Mouse (Mus musculus) hindbrain, embryonic 13.5 days (tissue): ENCODE data around the gene Tmem120a. TPM values are rescaled to one million over a fixed set of nuclear protein-coding genes. Genes with fewer than 3 reads are reported as not detected.

Experiments
- ATAC-seq: fragments of 200-750 bp; cut with Nextera tagmentation; 2 replicates; pipeline ENCODE4 v1.8.0; 2017; ENCODE audit warnings: moderate TSS enrichment; ENCODE audit not compliant: low FRiP score
- H3K27ac ChIP-seq: fragments of 300-500 bp; sonication (generic); 2 replicates; pipeline ENCODE4 v1.5.1; 2015; ENCODE audit warnings: inconsistent platforms, mild to moderate bottlenecking, moderate library complexity
- H3K27me3 ChIP-seq: fragments of 300-500 bp; sonication (generic); 2 replicates; pipeline ENCODE4 v1.6.1; 2015; ENCODE audit warnings: mild to moderate bottlenecking, inconsistent platforms
- H3K36me3 ChIP-seq: fragments of 300-500 bp; sonication (generic); 2 replicates; pipeline ENCODE4 v1.6.1; 2015; ENCODE audit warnings: mild to moderate bottlenecking, inconsistent platforms
- H3K4me1 ChIP-seq: fragments of 300-500 bp; sonication (generic); replicated peaks from 2 replicates; pipeline ENCODE4 v1.6.1; 2015; ENCODE audit warnings: inconsistent platforms
- H3K4me2 ChIP-seq: fragments of 300-500 bp; sonication (generic); 2 replicates; pipeline ENCODE4 v1.6.1; 2015; ENCODE audit warnings: inconsistent platforms, mild to moderate bottlenecking, moderate library complexity
- H3K4me3 ChIP-seq: fragments of 300-500 bp; sonication (generic); 2 replicates; pipeline ENCODE4 v1.5.1; 2015; ENCODE audit warnings: mild to moderate bottlenecking, inconsistent platforms
- H3K9ac ChIP-seq: fragments of 300-500 bp; sonication (generic); 2 replicates; pipeline ENCODE4 v1.6.1; 2015; ENCODE audit warnings: mild to moderate bottlenecking, inconsistent platforms
- H3K9me3 ChIP-seq: fragments of 300-500 bp; sonication (generic); 2 replicates; pipeline ENCODE4 v1.6.1; 2016; ENCODE audit warnings: inconsistent platforms
- WGBS: fragments of 180-500 bp; shearing (Covaris S2); methylation state at CpG from one replicate; pipeline ENCODE4 v1.1.7; 2015; 5-methylcytosine and 5-hydroxymethylcytosine counted together
- polyA plus RNA-seq: library from polyadenylated mRNA; unstranded; fragments of >200 nt; fragmentation: Nextera tagmentation; extraction: Ambion mirVana; gene quantifications from 2 replicates; pipeline ENCODE4 v1.2.1, GENCODE M21; 2015

Tmem120a gene
- polyA plus RNA-seq, 1 experiment from 2014 or later: 80.8 TPM

DNA sequence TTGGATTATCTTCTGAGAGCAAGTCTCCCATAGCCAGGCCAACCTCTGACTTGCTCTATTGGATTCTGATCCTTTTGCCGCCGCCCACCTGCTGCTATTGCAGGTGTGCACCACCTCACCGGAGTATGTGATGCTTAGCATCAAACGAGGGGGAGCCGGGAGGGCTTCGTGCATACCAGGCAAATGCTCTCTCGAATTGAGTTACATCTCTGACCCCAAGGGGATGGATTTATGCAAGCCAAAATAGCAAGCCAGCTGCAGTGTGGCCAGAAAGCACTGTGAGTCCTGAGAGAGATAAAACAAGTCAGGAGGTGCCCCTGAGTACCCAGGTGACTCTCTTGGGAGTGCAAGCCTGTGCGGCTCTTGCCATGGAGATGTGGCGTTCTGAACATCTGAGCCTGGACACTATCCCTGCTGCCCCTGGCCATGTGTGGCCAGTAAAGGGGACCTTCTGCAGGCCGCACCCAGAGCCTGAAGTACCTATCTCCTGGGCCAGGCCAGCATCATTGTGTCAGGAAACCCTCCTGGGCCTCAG lies 24.6 kb downstream of the Tmem120a start:
- H3K9ac ChIP-seq: no peak overlapping the region
- 91% methylated on average over 10 of the region's 10 CpGs for WGBS
- H3K36me3 ChIP-seq: peaks cover 44% of the 10 kb centered on the region
- peaks cover 20% of the 10 kb centered on the region for H3K4me1 ChIP-seq
- H3K27ac ChIP-seq: no peak overlapping the region
- no peaks in the 10 kb centered on the region for H3K9me3 ChIP-seq
- no peak overlapping the region for H3K4me3 ChIP-seq
- no peaks in the 10 kb centered on the region for H3K27me3 ChIP-seq
- H3K4me2 ChIP-seq: no peak overlapping the region
- no peak for ATAC-seq

DNA sequence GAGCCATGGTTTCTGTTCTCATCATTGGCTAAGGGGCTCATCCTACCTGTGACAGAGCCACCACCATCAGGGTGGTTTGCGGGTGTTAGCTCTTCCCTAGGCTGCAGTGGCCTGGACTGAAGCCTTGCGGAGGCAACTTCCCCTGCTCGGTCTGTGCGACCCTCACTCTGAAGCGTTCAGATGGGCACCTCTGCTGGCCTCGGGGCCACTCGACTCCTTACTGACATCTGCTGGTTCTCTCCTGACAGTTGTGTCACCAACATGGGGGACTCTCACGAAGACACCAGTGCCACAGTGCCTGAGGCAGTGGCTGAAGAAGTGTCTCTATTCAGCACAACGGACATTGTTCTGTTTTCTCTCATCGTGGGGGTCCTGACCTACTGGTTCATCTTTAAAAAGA lies 28.6 kb downstream of the Tmem120a start:
- Histone ChIP-seq H3K4me1 (peaks cover 20% of the 10 kb centered on the region), H3K9ac (no peak overlapping the region), H3K4me3 (no peak overlapping the region), H3K4me2 (no peak overlapping the region), H3K36me3 (peaks cover 44% of the 10 kb centered on the region), H3K9me3 (no peaks in the 10 kb centered on the region), H3K27me3 (no peaks in the 10 kb centered on the region), H3K27ac (no peak overlapping the region)
- no peak for ATAC-seq
- 63% methylated on average over 10 of the region's 10 CpGs for WGBS

DNA sequence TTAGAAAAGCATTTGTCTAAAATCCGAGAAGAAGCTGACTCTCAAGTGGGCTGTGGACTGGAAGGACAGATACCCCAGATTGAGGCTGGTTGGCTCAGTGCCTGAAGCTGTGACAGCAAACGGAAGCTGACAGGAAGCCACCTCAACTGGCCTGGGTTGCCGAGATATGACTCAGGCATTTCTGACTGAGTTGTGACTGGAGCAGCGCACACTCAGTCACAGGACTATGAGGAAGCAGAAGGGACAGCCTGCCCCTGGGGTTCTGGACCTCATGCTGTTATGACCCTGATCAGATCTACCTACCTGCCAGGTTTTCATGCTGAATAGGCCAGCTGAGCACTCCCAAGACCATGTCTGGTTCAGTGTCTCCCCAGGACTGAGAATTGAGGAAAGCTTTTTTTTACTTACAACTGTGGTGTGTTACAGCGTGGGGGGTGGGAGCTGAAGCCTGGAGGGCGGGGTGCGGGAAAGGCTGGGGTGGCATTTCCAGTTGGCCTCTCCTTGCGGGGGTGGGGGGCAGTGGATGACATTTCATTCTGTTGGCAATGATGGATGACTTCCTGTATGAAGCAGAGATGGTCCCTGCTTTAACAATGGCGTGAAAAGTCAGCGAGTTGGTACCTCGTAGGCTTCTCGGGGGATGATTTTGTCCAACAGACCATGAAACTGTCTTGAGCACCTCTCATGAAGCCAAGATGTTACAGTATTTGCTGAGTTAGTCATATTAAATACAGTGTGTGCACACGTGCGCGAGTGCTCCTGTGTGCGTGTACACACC lies 30.6 kb downstream of the Tmem120a start:
- H3K4me2 ChIP-seq: no peak overlapping the region
- WGBS: 60% methylated on average over 16 of the region's 16 CpGs
- peaks cover 38% of the 10 kb centered on the region for H3K36me3 ChIP-seq
- no peak overlapping the region for H3K9ac ChIP-seq
- no peaks in the 10 kb centered on the region for H3K27me3 ChIP-seq
- no peak for ATAC-seq
- H3K4me3 ChIP-seq: no peak overlapping the region
- no peaks in the 10 kb centered on the region for H3K9me3 ChIP-seq
- H3K4me1 ChIP-seq: peaks cover 16% of the 10 kb centered on the region
- H3K27ac ChIP-seq: peak overlapping the region; percentile 52

DNA sequence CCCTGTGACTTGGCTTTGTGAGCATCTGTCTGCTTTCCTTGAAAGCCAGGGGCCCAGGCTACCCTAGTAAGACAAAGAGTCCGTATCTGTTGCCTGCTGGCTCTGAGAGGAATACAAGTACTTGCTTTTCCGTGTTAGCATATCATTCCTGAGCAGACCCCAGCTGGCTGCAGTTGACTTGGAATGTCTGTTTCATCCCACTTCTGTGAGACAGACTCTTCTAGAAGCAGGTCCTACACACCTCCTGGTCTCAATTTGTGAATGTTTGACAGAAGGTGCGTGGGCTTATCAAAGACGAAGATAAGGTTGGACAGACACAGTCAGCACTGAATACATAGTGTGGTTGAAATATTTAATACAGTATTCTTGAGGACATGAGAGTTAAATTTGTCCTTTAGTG lies 31.4 kb downstream of the Tmem120a start:
- Histone ChIP-seq H3K36me3 (peaks cover 37% of the 10 kb centered on the region), H3K9ac (no peak overlapping the region)
- 71% methylated on average over 4 of the region's 4 CpGs for WGBS

DNA sequence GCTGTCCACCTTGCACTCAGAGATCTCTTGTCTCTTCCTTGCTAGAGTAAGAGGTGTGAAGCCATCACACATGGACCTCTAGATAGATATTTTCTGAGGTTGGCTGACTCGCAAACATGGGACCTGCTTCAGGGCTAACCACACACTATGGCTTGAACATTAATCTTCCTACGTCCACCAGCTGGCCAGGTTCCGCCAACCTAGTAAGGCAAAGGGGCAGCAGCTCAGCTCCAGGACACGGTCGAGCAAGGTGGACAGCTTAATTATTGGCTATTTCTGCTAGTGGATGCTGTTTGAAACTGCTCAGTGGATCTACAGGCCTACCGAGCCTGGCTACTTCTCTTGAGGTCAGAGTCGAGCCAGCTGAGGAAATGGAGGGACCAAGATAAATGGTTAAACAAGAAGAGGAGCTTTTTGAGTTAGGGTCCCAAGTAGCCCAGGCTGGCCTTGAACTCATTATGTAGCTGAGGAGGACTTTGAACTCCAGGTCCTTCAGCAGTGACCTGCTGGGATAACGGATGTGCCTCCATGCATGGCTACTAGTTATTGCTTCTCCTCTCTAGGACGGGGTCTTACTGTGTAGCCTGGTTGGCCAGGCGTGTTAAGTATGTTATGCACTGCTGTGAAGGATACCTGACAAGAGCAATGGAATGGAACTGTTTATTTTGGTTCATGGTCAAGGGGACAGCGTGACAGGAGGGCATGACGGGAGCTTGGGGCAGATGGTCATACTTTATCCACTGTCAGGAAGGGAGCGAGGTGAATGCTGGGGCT lies 32.5 kb downstream of the Tmem120a start:
- Histone ChIP-seq H3K27me3 (no peaks in the 10 kb centered on the region), H3K4me2 (no peak overlapping the region), H3K9me3 (no peaks in the 10 kb centered on the region), H3K4me1 (peaks cover 21% of the 10 kb centered on the region), H3K36me3 (peaks cover 38% of the 10 kb centered on the region), H3K9ac (no peak overlapping the region), H3K4me3 (no peak overlapping the region), H3K27ac (no peak overlapping the region)
- 91% methylated on average over 13 of the region's 13 CpGs for WGBS
- ATAC-seq: no peak

More for the DNA sequence above, 31.4 kb downstream of the Tmem120a start:
- Histone ChIP-seq H3K27me3 (no peaks in the 10 kb centered on the region), H3K9me3 (no peaks in the 10 kb centered on the region), H3K4me2 (no peak overlapping the region), H3K4me3 (no peak overlapping the region), H3K4me1 (peaks cover 16% of the 10 kb centered on the region), H3K27ac (0 out of 2 replicates have a peak overlapping the region, but pooled peaks have one; percentile 52)
- no peak for ATAC-seq

DNA sequence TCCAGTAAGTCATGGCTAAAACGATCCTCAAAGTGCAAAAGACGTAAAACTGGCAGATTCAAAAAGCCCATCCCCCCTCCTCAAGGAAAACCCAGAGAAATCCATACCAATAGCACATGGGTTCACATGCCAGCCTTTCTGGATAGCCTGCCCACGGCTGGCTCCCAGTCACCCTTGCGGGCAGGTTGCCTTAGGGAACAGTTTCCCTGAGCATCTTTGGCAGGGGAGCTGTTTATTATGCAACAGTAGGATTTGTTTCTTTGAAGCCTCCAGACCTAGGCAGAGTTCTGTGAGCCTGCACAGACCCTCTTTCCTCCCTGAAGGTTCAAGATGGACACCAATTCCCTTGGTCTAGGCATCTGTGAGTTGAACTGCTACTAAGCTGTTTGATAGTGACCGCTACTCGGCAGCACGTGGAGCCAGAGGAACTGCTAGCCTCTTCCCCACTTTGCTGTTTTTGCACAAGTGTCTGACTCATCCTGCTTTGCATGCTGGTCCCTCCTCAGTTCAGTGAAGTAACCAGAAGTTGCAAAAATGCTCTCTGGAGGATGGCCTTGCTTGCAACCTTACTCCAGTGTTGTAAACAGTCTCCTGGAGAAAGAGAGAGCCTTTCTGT lies 33.5 kb downstream of the Tmem120a start:
- H3K27ac ChIP-seq: no peak overlapping the region
- WGBS: 90% methylated on average over 7 of the region's 7 CpGs
- H3K9me3 ChIP-seq: no peaks in the 10 kb centered on the region
- peaks cover 33% of the 10 kb centered on the region for H3K36me3 ChIP-seq
- H3K27me3 ChIP-seq: no peaks in the 10 kb centered on the region
- H3K9ac ChIP-seq: no peak overlapping the region
- peaks cover 21% of the 10 kb centered on the region for H3K4me1 ChIP-seq
- no peak for ATAC-seq
- H3K4me3 ChIP-seq: no peak overlapping the region
- no peak overlapping the region for H3K4me2 ChIP-seq

DNA sequence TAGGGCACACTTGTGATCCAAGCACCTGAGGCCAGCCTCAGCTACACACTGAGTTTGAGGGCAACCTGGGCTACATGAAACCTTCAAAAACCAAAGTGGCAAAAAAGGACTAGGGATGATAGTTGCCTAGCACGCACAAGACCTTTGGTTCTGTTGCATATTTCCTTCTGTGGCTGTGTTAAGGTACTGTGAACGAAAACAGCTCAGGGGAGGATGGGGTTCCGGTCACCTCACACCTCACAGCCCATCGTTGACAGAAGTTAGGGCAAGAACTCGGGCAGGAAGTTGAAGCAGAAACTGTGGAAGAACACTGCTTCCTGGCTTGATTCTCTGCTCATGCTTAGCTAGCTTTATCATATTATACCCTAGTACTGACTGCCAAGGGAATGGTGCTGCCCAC lies 34.5 kb downstream of the Tmem120a start:
- Histone ChIP-seq H3K4me2 (no peak overlapping the region), H3K27me3 (no peaks in the 10 kb centered on the region), H3K4me3 (no peak overlapping the region), H3K9ac (no peak overlapping the region), H3K9me3 (no peaks in the 10 kb centered on the region), H3K4me1 (peaks cover 21% of the 10 kb centered on the region), H3K36me3 (peaks cover 30% of the 10 kb centered on the region), H3K27ac (no peak overlapping the region)
- ATAC-seq: no peak
- WGBS: 96% methylated on average over 5 of the region's 5 CpGs

DNA sequence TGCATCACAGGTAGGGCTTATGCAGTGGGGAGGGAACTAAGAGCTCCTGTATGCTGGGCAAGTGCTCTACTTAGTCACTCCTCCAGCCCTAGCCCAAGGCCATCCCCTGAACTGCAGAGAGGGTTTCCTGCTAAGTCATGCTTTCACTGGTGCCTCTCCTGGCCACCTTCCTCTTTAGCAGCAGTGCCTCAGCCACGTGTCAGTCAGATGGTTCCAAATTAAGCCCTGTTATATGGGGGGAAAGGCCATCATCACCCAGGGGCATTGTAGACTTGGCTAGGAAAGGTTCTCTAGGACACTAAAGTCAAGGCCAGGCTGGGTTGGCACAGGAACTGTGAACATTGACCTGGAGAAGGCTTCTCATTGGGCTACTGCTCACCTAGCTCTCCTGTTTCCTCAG lies 36.4 kb downstream of the Tmem120a start:
- ATAC-seq: no peak
- Histone ChIP-seq H3K4me2 (no peak overlapping the region), H3K27ac (no peak overlapping the region), H3K27me3 (no peaks in the 10 kb centered on the region), H3K9me3 (no peaks in the 10 kb centered on the region), H3K4me1 (peaks cover 12% of the 10 kb centered on the region; the same call in 1 of the 2 replicates), H3K9ac (no peak overlapping the region), H3K36me3 (peaks cover 35% of the 10 kb centered on the region), H3K4me3 (no peak overlapping the region)
- 68% methylated on average over 1 of the region's 1 CpGs for WGBS

DNA sequence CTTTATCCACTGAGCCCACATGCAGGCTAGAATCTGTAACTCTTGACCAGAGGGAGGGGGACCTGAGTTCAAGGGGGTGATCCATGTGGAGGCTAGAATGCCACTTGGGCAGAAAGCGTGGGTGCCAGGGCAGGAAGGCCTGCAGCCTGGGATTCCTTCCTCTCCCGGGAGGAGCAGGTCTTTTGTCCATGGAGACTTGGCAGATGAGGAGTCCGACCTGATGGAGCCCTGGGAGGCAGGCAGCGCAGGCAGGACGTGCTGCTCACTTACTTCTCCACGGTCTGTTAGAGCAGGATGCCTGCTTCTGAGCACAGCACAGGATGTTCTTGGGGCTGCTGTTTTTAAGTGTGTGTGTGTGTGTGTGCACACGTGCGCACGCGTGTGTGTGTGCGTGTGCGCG lies 37.2 kb downstream of the Tmem120a start:
- WGBS: 91% methylated on average over 13 of the region's 13 CpGs
- ATAC-seq: no peak
- peaks cover 38% of the 10 kb centered on the region for H3K36me3 ChIP-seq

DNA sequence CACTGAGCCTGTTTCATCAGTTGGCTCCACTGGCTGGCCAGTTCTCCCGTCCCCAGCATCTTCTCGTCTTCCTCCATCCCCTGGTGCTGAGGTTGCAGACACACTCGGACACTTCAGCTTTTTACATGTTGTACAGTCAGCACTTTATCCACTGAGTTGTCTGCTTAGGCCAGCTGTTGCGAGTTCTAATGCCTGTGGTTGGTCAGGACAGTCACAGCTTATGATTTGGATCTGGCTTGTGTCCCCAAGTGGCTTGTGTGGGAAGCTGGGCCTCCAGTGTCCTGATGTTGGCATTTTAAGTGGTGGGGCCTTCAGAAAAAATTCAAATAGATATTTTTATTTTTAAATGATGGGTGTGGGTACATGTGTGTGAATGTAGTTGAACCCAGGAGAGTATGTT lies 38.9 kb downstream of the Tmem120a start:
- no peak for ATAC-seq
- Histone ChIP-seq H3K4me2 (no peak overlapping the region), H3K27ac (no peak overlapping the region), H3K9me3 (no peaks in the 10 kb centered on the region), H3K4me1 (peaks cover 8% of the 10 kb centered on the region; the same call in 1 of the 2 replicates), H3K36me3 (peaks cover 50% of the 10 kb centered on the region), H3K9ac (no peak overlapping the region), H3K27me3 (no peaks in the 10 kb centered on the region), H3K4me3 (no peak overlapping the region)
- WGBS: 90% methylated on average over 4 of the region's 4 CpGs

More for the DNA sequence above, 37.2 kb downstream of the Tmem120a start:
- no peaks in the 10 kb centered on the region for H3K9me3 ChIP-seq
- H3K27ac ChIP-seq: no peak overlapping the region; the same call in 1 of the 2 replicates
- H3K9ac ChIP-seq: no peak overlapping the region
- no peaks in the 10 kb centered on the region for H3K27me3 ChIP-seq
- H3K4me1 ChIP-seq: peaks cover 8% of the 10 kb centered on the region; the same call in 1 of the 2 replicates
- no peak overlapping the region for H3K4me2 ChIP-seq
- no peak overlapping the region for H3K4me3 ChIP-seq

DNA sequence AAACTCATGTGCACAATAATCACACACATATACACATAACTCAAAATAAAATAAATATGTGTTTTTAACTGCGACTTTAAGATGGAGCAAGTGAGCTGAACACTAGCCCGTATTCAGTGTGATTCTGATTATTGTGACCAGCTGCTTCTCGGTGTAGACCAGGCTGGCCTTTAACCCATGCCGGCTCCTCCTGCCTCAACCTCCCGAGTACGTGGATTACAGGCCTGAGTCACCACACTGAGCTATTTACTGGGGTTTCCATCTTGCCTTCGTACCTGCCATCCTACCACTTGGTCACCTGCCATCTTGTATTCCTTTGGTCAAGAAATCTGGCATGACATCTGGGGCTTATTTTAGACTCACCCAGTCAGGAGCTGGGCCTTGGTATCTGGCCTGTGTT lies 40.8 kb downstream of the Tmem120a start:
- 97% methylated on average over 7 of the region's 7 CpGs for WGBS
- Histone ChIP-seq H3K4me2 (no peak overlapping the region), H3K9me3 (no peaks in the 10 kb centered on the region), H3K36me3 (peaks cover 56% of the 10 kb centered on the region), H3K27ac (no peak overlapping the region), H3K4me1 (peaks cover 8% of the 10 kb centered on the region; the same call in 1 of the 2 replicates), H3K27me3 (no peaks in the 10 kb centered on the region), H3K9ac (no peak overlapping the region), H3K4me3 (no peak overlapping the region)
- no peak for ATAC-seq

DNA sequence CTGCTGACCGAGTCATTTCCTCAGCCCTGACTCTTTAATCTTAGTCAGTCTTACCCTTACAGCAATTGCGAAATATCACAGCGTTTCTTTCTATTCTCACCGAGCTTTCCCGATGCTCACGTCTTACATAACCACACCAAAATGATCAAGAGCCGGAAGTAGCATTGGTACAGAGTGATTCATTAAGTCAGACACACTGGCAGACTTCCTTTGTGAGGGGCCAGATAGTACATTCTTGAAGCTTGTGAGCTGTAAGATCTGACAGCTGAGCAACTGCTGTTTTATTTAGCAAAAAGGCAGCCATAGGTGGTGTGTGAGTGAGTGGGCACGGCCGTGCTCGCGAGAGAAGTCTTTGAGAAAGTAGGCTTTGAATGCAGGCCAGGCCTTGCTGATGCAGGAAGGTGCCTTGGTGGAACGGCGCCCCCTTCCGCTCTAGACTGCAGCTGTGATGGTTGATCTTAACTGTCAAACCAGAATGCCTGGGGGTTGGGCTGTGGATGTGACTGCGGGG lies 41.5 kb downstream of the Tmem120a start:
- H3K9me3 ChIP-seq: no peaks in the 10 kb centered on the region
- H3K4me1 ChIP-seq: peaks cover 9% of the 10 kb centered on the region; the same call in 1 of the 2 replicates
- H3K4me2 ChIP-seq: no peak overlapping the region
- no peak overlapping the region for H3K27ac ChIP-seq
- H3K9ac ChIP-seq: no peak overlapping the region
- no peak overlapping the region for H3K4me3 ChIP-seq
- H3K36me3 ChIP-seq: peaks cover 53% of the 10 kb centered on the region
- no peak for ATAC-seq
- H3K27me3 ChIP-seq: no peaks in the 10 kb centered on the region
- whole genome bisulfite sequencing: 73% methylated on average over 15 of the region's 15 CpGs
